In the genomic region with DNA sequence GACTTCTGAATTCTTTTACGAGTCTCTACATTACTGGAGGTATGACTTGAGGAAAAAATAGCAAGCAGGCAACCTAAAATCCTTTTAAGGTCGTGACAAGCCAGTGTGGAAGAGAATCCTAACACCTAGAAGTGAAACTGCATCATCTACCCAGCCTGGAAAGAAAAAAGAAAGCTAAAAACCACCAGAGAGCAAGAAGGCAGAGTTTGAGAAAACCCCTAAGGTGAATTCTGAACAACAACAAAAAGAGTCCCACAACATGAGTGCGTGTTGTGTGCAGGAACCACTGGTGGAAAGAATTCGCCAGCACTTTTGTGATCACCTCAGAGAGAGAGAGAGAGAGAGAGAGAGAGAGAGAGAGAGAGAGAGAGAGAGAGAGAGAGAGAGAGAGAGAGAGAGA, we compare ENCODE assay signal across 27 mouse cellular contexts.
DNase-seq lines count a peak whose midpoint lies in the region; ATAC-seq and TF ChIP-seq lines count a peak whose summit lies in the region.
"Had no signal": no experiment of that assay in that cellular context is flagged by ENCODE, and none has a peak within 500 bp of the region (broad histone marks: within the 10 kb centered on the region; RNA-seq: fewer than 3 reads in every experiment).

No protein-coding gene starts in this region.

- H3K4me2 ChIP-seq in CH12.LX (ENCODE audit: insufficient read depth, low read depth, poor library complexity, severe bottlenecking): peak overlapping the region; percentile 98
- no peak overlapping the region for H3K4me2 ChIP-seq in intestine, postnatal 0 days (replicated peaks; ENCODE audit: low read depth)
- H3K4me2 ChIP-seq: embryonic facial prominence, embryonic 13.5 days; forebrain, embryonic 12.5 days; forebrain, embryonic 15.5 days; heart, embryonic 11.5 days; hindbrain, embryonic 12.5 days; hindbrain, embryonic 15.5 days had no signal

- peak; percentile 85 for DNase-seq in CD4-positive helper T cell, adult 2 months (ENCODE audit: low read depth, low spot score)
- peak; percentile 77 for DNase-seq in CH12.LX (ENCODE audit: extremely low read depth)
- peak; percentile 90 for DNase-seq in induced T-regulatory cell, adult 2 months (ENCODE audit: low read depth)
- peak; percentile 55 to 74 for DNase-seq in natural killer cell, adult 2 months (ENCODE audit: low spot score in 2 of 2)
- DNase-seq in urinary bladder, postnatal 10 days (ENCODE audit: low spot score): no peak
- DNase-seq in retina, postnatal 1 day: no peak
- DNase-seq in yolk sac, embryonic 10.5 days (ENCODE audit: low spot score): no peak
- DNase-seq: adrenal gland, adult 8-10 months; adrenal gland, postnatal 25 days; cerebellum, adult 11-12 months; cerebellum, adult 8-10 months; cerebellum, postnatal 10 days; cerebellum, postnatal 36 days; embryo, embryonic 11 days; gastrocnemius, postnatal 10 days; gastrocnemius, postnatal 36 days; heart, adult 2 months had no signal

- no peak; the same call in 1 of the 2 replicates for TF ChIP-seq RAD21 in CH12.LX (IDR thresholded peaks at IDR 0.05; ENCODE audit: low read depth, low read length)

- no peaks in the 10 kb centered on the region for H3K27me3 ChIP-seq in CH12.LX (replicated peaks)
- H3K27me3 ChIP-seq in intestine, postnatal 0 days (replicated peaks; ENCODE audit: control insufficient read depth, insufficient read depth, low read length): no peaks in the 10 kb centered on the region
- H3K27me3 ChIP-seq: embryonic facial prominence, embryonic 13.5 days; forebrain, embryonic 12.5 days; forebrain, embryonic 15.5 days; hindbrain, embryonic 12.5 days; hindbrain, embryonic 15.5 days had no signal

- 92% methylated on average over 4 of the region's 4 CpGs for WGBS in intestine, postnatal 0 days

- peak overlapping the region; percentile 45; the same call in 1 of the 2 replicates for H3K9ac ChIP-seq in CH12.LX (ENCODE audit: insufficient read depth, low read depth)
- no peak overlapping the region for H3K9ac ChIP-seq in intestine, postnatal 0 days (ENCODE audit: low read depth, low read length)
- H3K9ac ChIP-seq: embryonic facial prominence, embryonic 13.5 days; forebrain, embryonic 12.5 days; forebrain, embryonic 15.5 days; hindbrain, embryonic 12.5 days; hindbrain, embryonic 15.5 days had no signal

- H3K4me3 ChIP-seq in CH12.LX (replicated peaks in 1 of 3; ENCODE audit: low read depth in 2 of 3, low read length in 2 of 3, poor library complexity in 1 of 3): no peak overlapping the region
- no peak overlapping the region for H3K4me3 ChIP-seq in intestine, postnatal 0 days (ENCODE audit: low read depth, low read length)
- H3K4me3 ChIP-seq: embryonic facial prominence, embryonic 10.5 days; embryonic facial prominence, embryonic 13.5 days; erythroblast, embryonic 14.5 days; forebrain, embryonic 12.5 days; forebrain, embryonic 15.5 days; heart, adult 2 months; hindbrain, embryonic 12.5 days; hindbrain, embryonic 15.5 days had no signal

- H3K27ac ChIP-seq in CH12.LX (ENCODE audit: insufficient read depth, low read depth): peak overlapping the region; percentile 98
- no peak overlapping the region for H3K27ac ChIP-seq in intestine, postnatal 0 days (ENCODE audit: low read depth, low read length)
- H3K27ac ChIP-seq: embryonic facial prominence, embryonic 10.5 days; embryonic facial prominence, embryonic 13.5 days; forebrain, embryonic 12.5 days; forebrain, embryonic 15.5 days; heart, adult 2 months; hindbrain, embryonic 12.5 days; hindbrain, embryonic 15.5 days had no signal

- no peaks in the 10 kb centered on the region for H3K79me2 ChIP-seq in CH12.LX (replicated peaks; ENCODE audit: control insufficient read depth, extremely low read depth, insufficient read depth, poor library complexity, severe bottlenecking)

- no peak for TF ChIP-seq CTCF in CH12.LX (conservative IDR thresholded peaks at IDR 0.05 in 1 of 2, IDR thresholded peaks at IDR 0.05 in 1 of 2; ENCODE audit: low read depth in 2 of 2, low read length in 2 of 2)
- TF ChIP-seq CTCF in intestine, postnatal 0 days (IDR thresholded peaks at IDR 0.05; ENCODE audit: low read depth): no peak

- ATAC-seq in intestine, postnatal 0 days: no peak
- ATAC-seq: forebrain, embryonic 15.5 days; intestine, embryonic 16.5 days had no signal

- no peak for TF ChIP-seq POLR2A in CH12.LX (IDR thresholded peaks at IDR 0.05; ENCODE audit: low read depth, low read length)

- TF ChIP-seq EP300 in CH12.LX (IDR thresholded peaks at IDR 0.05; ENCODE audit: low read length): peak; percentile 84

- peaks cover 5% of the 10 kb centered on the region for H3K9me3 ChIP-seq in CH12.LX (replicated peaks; ENCODE audit: low read length)
- H3K9me3 ChIP-seq in intestine, postnatal 0 days (ENCODE audit: control insufficient read depth): no peaks in the 10 kb centered on the region
- H3K9me3 ChIP-seq: embryonic facial prominence, embryonic 10.5 days; embryonic facial prominence, embryonic 13.5 days; forebrain, embryonic 12.5 days; forebrain, embryonic 15.5 days; hindbrain, embryonic 12.5 days; hindbrain, embryonic 15.5 days had no signal

- H3K4me1 ChIP-seq in CH12.LX (ENCODE audit: control insufficient read depth in 1 of 2, insufficient read depth in 2 of 2): peaks cover 49 to 86% of the 10 kb centered on the region in 2 experiments
- no peaks in the 10 kb centered on the region for H3K4me1 ChIP-seq in intestine, postnatal 0 days (replicated peaks; ENCODE audit: control insufficient read depth, insufficient read depth, low read length)
- H3K4me1 ChIP-seq: embryonic facial prominence, embryonic 10.5 days; embryonic facial prominence, embryonic 13.5 days; forebrain, embryonic 12.5 days; forebrain, embryonic 15.5 days; hindbrain, embryonic 12.5 days; hindbrain, embryonic 15.5 days had no signal

- peaks cover 0 to 22% of the 10 kb centered on the region in 2 experiments for H3K36me3 ChIP-seq in CH12.LX (replicated peaks in 1 of 2; ENCODE audit: control insufficient read depth in 1 of 2, insufficient read depth in 1 of 2, low read length in 1 of 2)
- H3K36me3 ChIP-seq in intestine, postnatal 0 days (ENCODE audit: control insufficient read depth, insufficient read depth): no peaks in the 10 kb centered on the region
- H3K36me3 ChIP-seq: embryonic facial prominence, embryonic 13.5 days; forebrain, embryonic 12.5 days; forebrain, embryonic 15.5 days; hindbrain, embryonic 12.5 days; hindbrain, embryonic 15.5 days had no signal

- in situ Hi-C loops in CH12.LX (cut with MboI; ENCODE audit: low pct_ligation_motif_present, low pct_unique_long_range_greater_than_20kb, low sequenced_read_pairs): loop anchor here (5.0 kb wide), 1 partner anchor 109 kb away; the partner anchor contains the start of gene Bhlhe40

- dilution Hi-C loops in CH12.LX (cut with MboI; ENCODE audit: extremely low pct_ligation_motif_present, extremely low pct_unique_long_range_greater_than_20kb, low sequenced_read_pairs): no loop called here

TF ChIP-seq in CH12.LX, 34 proteins besides CTCF, POLR2A, EP300 and RAD21 (continues in another document):
- TF ChIP-seq CHD2 (IDR thresholded peaks at IDR 0.05; ENCODE audit: low read length) (no peak), MYC (IDR thresholded peaks at IDR 0.05; ENCODE audit: low read depth, low read length) (no peak; the same call in 1 of the 2 replicates), RCOR1 (conservative IDR thresholded peaks at IDR 0.05; ENCODE audit: low read depth, low read length) (no peak; the same call in 1 of the 2 replicates), NRF1 (IDR thresholded peaks at IDR 0.05; ENCODE audit: low read depth, low read length) (no peak), MAFK (IDR thresholded peaks at IDR 0.05; ENCODE audit: insufficient replicate concordance, low read length) (peak; percentile 63; the same call in 1 of the 2 replicates), POLR2AphosphoS2 (IDR thresholded peaks at IDR 0.05; ENCODE audit: low read depth, low read length) (no peak), UBTF (IDR thresholded peaks at IDR 0.05; ENCODE audit: low read depth, low read length) (no peak), TBP (conservative IDR thresholded peaks at IDR 0.05; ENCODE audit: low read depth, low read length) (no peak), IRF4 (IDR thresholded peaks at IDR 0.05; ENCODE audit: low read depth, low read length) (peak; percentile 92), ZKSCAN1 (IDR thresholded peaks at IDR 0.05; ENCODE audit: borderline replicate concordance, low read depth, low read length) (no peak), USF2 (conservative IDR thresholded peaks at IDR 0.05; ENCODE audit: low read depth, low read length) (no peak), USF1 (IDR thresholded peaks at IDR 0.05; ENCODE audit: low read depth, low read length) (no peak), NELFE (IDR thresholded peaks at IDR 0.05; ENCODE audit: low read depth, low read length) (no peak), PAX5 (IDR thresholded peaks at IDR 0.05; ENCODE audit: low read length) (no peak), JUN (IDR thresholded peaks at IDR 0.05; ENCODE audit: insufficient read depth, low read depth, low read length) (peak; percentile 58; the same call in 1 of the 2 replicates), ZMIZ1 (IDR thresholded peaks at IDR 0.05; ENCODE audit: low read depth, low read length) (peak; percentile 86), GABPA (IDR thresholded peaks at IDR 0.05; ENCODE audit: insufficient replicate concordance, low read depth, low read length) (no peak), ETS1 (conservative IDR thresholded peaks at IDR 0.05; ENCODE audit: low read depth, low read length) (peak; percentile 95), MEF2A (IDR thresholded peaks at IDR 0.05; ENCODE audit: borderline replicate concordance, low read depth, low read length) (peak; percentile 87), ZNF384 (IDR thresholded peaks at IDR 0.05; ENCODE audit: low read depth, low read length) (peak; percentile 81), BHLHE40 (IDR thresholded peaks at IDR 0.05; ENCODE audit: low read depth, low read length) (peak; percentile 92), MXI1 (IDR thresholded peaks at IDR 0.05; ENCODE audit: low read depth, low read length) (0 out of 2 replicates have a peak, but pooled peaks have one; percentile 20), MAX (IDR thresholded peaks at IDR 0.05; ENCODE audit: low read length) (peak; percentile 30; the same call in 1 of the 2 replicates), E2F4 (IDR thresholded peaks at IDR 0.05; ENCODE audit: insufficient replicate concordance, low read depth, low read length) (no peak), ZC3H11A (IDR thresholded peaks at IDR 0.05; ENCODE audit: low read depth, low read length) (no peak), MAZ (IDR thresholded peaks at IDR 0.05; ENCODE audit: low read depth, low read length) (no peak), HCFC1 (IDR thresholded peaks at IDR 0.05; ENCODE audit: low read depth, low read length) (no peak; the same call in 1 of the 2 replicates), CHD1 (IDR thresholded peaks at IDR 0.05; ENCODE audit: low read depth, low read length) (0 out of 2 replicates have a peak, but pooled peaks have one; percentile 9), JUND (conservative IDR thresholded peaks at IDR 0.05; ENCODE audit: low read depth, low read length) (peak; percentile 80; the same call in 1 of the 2 replicates)

Comparison
In these comparisons a context has a peak if more than half of its experiments do, and no peak if none do; other contexts are left out.
1. DNase-seq: peak in CD4-positive helper T cell, adult 2 months (single experiment), CH12.LX (single experiment), induced T-regulatory cell, adult 2 months (single experiment) and natural killer cell, adult 2 months (2 of 2); none in urinary bladder, postnatal 10 days (single experiment), retina, postnatal 1 day (single experiment) and yolk sac, embryonic 10.5 days (single experiment).